Mouse (Mus musculus) hindbrain, postnatal 0 days (tissue): ENCODE data around the gene Ttbk1. TPM values are rescaled to one million over a fixed set of nuclear protein-coding genes. Genes with fewer than 3 reads are reported as not detected.

ENCODE experiments used
- ATAC-seq: fragments of 200-750 bp; cut with Nextera tagmentation; 2 replicates; pipeline ENCODE4 v1.8.0; 2017; ENCODE audit warnings: mild to moderate bottlenecking, moderate TSS enrichment, moderate library complexity
- DNase-seq: peaks from one replicate; pipeline ENCODE4 v3.0.0-alpha.2; 2015; ENCODE audit warnings: low spot score
- H3K27ac ChIP-seq: fragments of 300-500 bp; sonication (generic); 2 replicates; pipeline ENCODE4 v1.5.1; 2014; ENCODE audit warnings: mild to moderate bottlenecking
- H3K27me3 ChIP-seq: fragments of 300-500 bp; sonication (generic); 2 replicates; pipeline ENCODE4 v1.6.1; 2014; ENCODE audit warnings: low read length, mixed read lengths; ENCODE audit not compliant: insufficient read depth
- H3K36me3 ChIP-seq: fragments of 300-500 bp; sonication (generic); 2 replicates; pipeline ENCODE4 v1.6.1; 2014; ENCODE audit warnings: low read length, mixed read lengths; ENCODE audit not compliant: insufficient read depth
- H3K4me1 ChIP-seq: fragments of 300-500 bp; sonication (generic); 2 replicates; pipeline ENCODE4 v1.6.1; 2014; ENCODE audit warnings: antibody characterized with exemption, low read length, mixed read lengths; ENCODE audit not compliant: insufficient read depth
- H3K4me2 ChIP-seq: fragments of 300-500 bp; sonication (generic); 2 replicates; pipeline ENCODE4 v1.6.1; 2014; ENCODE audit warnings: low read depth, mild to moderate bottlenecking, low read length, moderate library complexity, mixed read lengths
- H3K4me3 ChIP-seq: fragments of 300-500 bp; sonication (generic); 2 replicates; pipeline ENCODE4 v1.5.1; 2014; ENCODE audit warnings: low read length
- H3K9ac ChIP-seq: fragments of 300-500 bp; sonication (generic); replicated peaks from 2 replicates; pipeline ENCODE4 v1.6.1; 2014; ENCODE audit warnings: mild to moderate bottlenecking, low read length, moderate library complexity, mixed read lengths
- H3K9me3 ChIP-seq: fragments of 300-500 bp; sonication (generic); 2 replicates; pipeline ENCODE4 v1.6.1; 2016; ENCODE audit warnings: low read length, mixed read lengths
- CTCF ChIP-seq: IDR thresholded peaks from 2 replicates; pipeline ENCODE4 v1.5.1; 2016; ENCODE audit warnings: antibody characterized with exemption, control low read depth, low read depth
- WGBS: fragments of 180-500 bp; shearing (Covaris S2); extraction: QIAGEN DNeasy Blood & Tissue Kit; methylation state at CpG from one replicate; pipeline ENCODE4 v1.1.7; 2014; 5-methylcytosine and 5-hydroxymethylcytosine counted together
- polyA plus RNA-seq: library from polyadenylated mRNA; unstranded; fragments of >200 nt; fragmentation: Nextera tagmentation; extraction: Ambion mirVana; gene quantifications from 2 replicates; pipeline ENCODE4 v1.2.1, GENCODE M21; 2015
- total RNA-seq: library from RNA; depleted of rRNA; stranded (reverse); fragments of >200 nt; gene quantifications from 2 replicates; pipeline ENCODE4 v1.2.3, GENCODE M21; 2014

Gene Ttbk1
- total and polyA plus RNA-seq, 2 experiments from 2014 or later, result 6.3 to 46.5 TPM

DNA sequence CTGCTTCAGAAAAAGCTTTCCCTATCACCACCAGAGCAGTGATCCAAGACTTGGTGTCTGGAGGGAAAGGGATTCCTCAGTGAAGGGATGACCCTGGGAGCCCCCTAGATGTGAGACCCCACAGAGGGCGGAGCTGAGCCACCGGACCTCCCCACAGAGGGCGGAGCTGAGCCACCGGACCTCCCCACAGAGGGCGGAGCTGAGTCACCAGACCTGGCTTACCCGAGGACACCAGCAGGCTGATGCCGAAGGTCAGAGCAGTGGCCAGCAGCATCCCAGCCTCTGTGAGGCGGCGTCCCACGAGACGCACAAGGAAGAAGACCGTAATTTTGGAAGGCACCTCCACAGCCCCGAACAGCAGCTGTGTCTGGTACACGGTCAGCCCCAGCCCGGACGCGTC is 53.8 kb downstream of the Ttbk1 start:
- Histone ChIP-seq H3K4me1 (no peaks in the 10 kb centered on the region), H3K27ac (no peak overlapping the region), H3K4me2 (peak overlapping the region; percentile 51), H3K9ac (no peak overlapping the region), H3K9me3 (no peaks in the 10 kb centered on the region), H3K4me3 (no peak overlapping the region), H3K36me3 (no peaks in the 10 kb centered on the region), H3K27me3 (no peaks in the 10 kb centered on the region)
- WGBS, result 6% methylated on average over 17 of the region's 17 CpGs
- peak; percentile 2; the same call in 1 of the 2 replicates for TF ChIP-seq CTCF
- DNase-seq, result no peak
- ATAC-seq, result peak; percentile 66; the same call in 1 of the 2 replicates

DNA sequence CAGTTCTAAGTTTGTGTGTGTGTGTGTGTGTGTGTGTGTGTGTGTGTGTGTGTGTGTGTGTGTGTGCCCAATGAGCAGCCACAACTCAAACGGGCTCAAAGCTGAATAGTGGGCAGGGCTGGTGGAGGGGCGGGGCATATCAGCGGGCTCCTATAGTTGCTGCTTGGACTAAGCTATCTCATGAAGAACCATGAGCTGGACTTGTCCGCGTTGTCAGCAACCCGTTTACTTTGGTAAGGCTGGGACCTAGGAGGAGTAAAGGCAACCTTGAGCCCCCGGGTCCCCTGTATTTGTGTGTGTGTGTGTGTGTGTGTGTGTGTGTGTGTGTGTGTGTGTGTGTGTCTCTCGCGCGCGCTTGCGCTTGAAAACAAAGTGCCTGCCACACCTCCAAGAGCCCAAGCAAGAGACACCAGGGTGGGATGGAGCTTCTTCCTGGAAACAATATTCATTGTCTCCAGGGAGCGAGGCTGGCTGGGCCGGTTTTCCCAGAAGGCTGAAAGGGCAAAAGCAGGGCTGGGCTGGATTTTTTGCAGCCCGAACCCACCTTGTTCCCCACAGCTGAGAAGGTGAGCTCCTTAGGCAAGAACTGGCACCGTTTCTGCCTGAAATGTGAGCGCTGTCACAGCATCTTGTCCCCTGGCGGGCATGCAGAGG is 58.6 kb downstream of the Ttbk1 start, which contains the start of gene Crip3:
Gene Crip3, plus strand, starts transcription at position 166 of the 654 bp plus-strand sequence.
- no peaks in the 10 kb centered on the region for H3K27me3 ChIP-seq
- H3K4me3 ChIP-seq, result no peak within 1 kb of the TSS
- no peak for TF ChIP-seq CTCF
- DNase-seq (no peak), ATAC-seq (no peak)
- H3K27ac ChIP-seq, result no peak within 1 kb of the TSS
- H3K9ac ChIP-seq, result no peak within 1 kb of the TSS
- H3K4me2 ChIP-seq, result peak within 1 kb of the TSS; percentile 25; the same call in 1 of the 2 replicates
- H3K36me3 ChIP-seq, result 0 out of 2 replicates have a peak, but pooled peaks cover 4% of the 10 kb centered on the region
- no peaks in the 10 kb centered on the region for H3K9me3 ChIP-seq
- no peaks in the 10 kb centered on the region for H3K4me1 ChIP-seq
- 11% methylated on average over 18 of the region's 18 CpGs for WGBS

- no peak for DNase-seq
- no peaks in the 10 kb centered on the region for H3K27me3 ChIP-seq
These were observed 61.0 kb downstream of the Ttbk1 start for GRCm38 (mm10) chr17:46426496-46426895.

GRCm38 (mm10) chr17:46419717-46420116 is 67.8 kb downstream of the Ttbk1 start:
- H3K4me2 ChIP-seq, result no peak overlapping the region
- no peaks in the 10 kb centered on the region for H3K9me3 ChIP-seq
- no peaks in the 10 kb centered on the region for H3K27me3 ChIP-seq
- H3K27ac ChIP-seq, result no peak overlapping the region
- no peak overlapping the region for H3K4me3 ChIP-seq
- TF ChIP-seq CTCF, result 0 out of 2 replicates have a peak, but pooled peaks have one; percentile 6
- peaks cover 5% of the 10 kb centered on the region; the same call in 1 of the 2 replicates for H3K36me3 ChIP-seq
- no peak overlapping the region for H3K9ac ChIP-seq
- ATAC-seq, result no peak
- DNase-seq, result no peak
- no peaks in the 10 kb centered on the region for H3K4me1 ChIP-seq

More at GRCm38 (mm10) chr17:46426496-46426895, 61.0 kb downstream of the Ttbk1 start:
- Histone ChIP-seq H3K4me3 (no peak overlapping the region), H3K36me3 (0 out of 2 replicates have a peak, but pooled peaks cover 4% of the 10 kb centered on the region), H3K9me3 (no peaks in the 10 kb centered on the region), H3K27ac (no peak overlapping the region), H3K4me2 (no peak overlapping the region), H3K9ac (no peak overlapping the region), H3K4me1 (no peaks in the 10 kb centered on the region)
- TF ChIP-seq CTCF, result no peak
- ATAC-seq, result no peak

DNA sequence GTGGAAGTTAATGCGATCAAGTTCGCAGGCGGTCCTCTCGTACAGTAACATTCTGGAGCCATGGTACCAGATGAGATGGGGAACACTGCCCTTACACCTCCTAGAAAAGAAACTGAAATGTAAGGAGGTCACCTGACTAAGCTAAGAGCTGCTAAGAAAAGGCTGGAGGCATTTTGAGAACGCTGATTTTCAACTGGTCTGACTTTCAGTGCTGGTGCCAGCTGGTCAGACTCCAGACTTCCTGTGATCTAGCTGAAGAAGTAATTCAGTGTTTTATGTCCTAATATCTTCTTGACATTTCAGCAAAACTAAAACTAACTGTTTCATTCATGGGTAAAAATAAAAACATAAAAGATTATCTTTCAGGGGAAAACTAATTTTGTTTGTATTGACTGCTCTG is 68.8 kb downstream of the Ttbk1 start:
- WGBS, result 61% methylated on average over 5 of the region's 5 CpGs
- TF ChIP-seq CTCF, result no peak

GRCm38 (mm10) chr17:46408478-46408877 is 79.0 kb downstream of the Ttbk1 start:
- Histone ChIP-seq H3K4me2 (no peak overlapping the region), H3K4me1 (no peaks in the 10 kb centered on the region), H3K9ac (no peak overlapping the region), H3K27me3 (no peaks in the 10 kb centered on the region), H3K27ac (no peak overlapping the region), H3K36me3 (peaks cover 45% of the 10 kb centered on the region), H3K4me3 (no peak overlapping the region), H3K9me3 (no peaks in the 10 kb centered on the region)
- WGBS, result 19% methylated on average over 3 of the region's 3 CpGs
- peak; percentile 54 for TF ChIP-seq CTCF
- peak; percentile 55 for DNase-seq
- ATAC-seq, result no peak

More for the DNA sequence above, 68.8 kb downstream of the Ttbk1 start:
- H3K4me2 ChIP-seq, result no peak overlapping the region
- no peaks in the 10 kb centered on the region for H3K9me3 ChIP-seq
- H3K9ac ChIP-seq, result no peak overlapping the region
- H3K4me1 ChIP-seq, result no peaks in the 10 kb centered on the region
- no peaks in the 10 kb centered on the region for H3K27me3 ChIP-seq
- H3K4me3 ChIP-seq, result no peak overlapping the region
- DNase-seq (peak; percentile 23), ATAC-seq (no peak)
- H3K36me3 ChIP-seq, result peaks cover 11% of the 10 kb centered on the region
- no peak overlapping the region for H3K27ac ChIP-seq

DNA sequence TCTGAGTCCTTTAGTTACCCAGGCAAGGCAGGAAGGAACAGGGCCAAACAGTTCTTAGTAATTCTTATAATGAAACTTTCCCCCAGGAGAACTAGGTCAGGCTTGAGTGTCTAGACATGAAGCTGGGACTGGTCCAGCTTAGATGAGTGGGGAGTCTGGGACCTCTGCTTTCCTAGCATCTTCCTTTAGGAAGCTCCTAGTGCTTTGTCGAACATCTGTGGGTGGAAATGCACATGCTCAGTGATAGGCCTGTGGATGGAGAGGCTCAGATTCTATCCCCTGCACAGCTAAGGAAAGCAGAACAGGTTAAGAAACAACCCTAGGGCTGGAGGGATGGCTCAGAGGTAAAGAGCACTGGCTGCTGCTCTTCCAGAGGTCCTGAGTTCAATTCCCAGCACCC is 92.8 kb downstream of the Ttbk1 start:
- no peaks in the 10 kb centered on the region for H3K27me3 ChIP-seq
- ATAC-seq (no peak), DNase-seq (no peak)
- no peaks in the 10 kb centered on the region for H3K9me3 ChIP-seq
- H3K36me3 ChIP-seq, result peaks cover 26% of the 10 kb centered on the region
- no peak overlapping the region for H3K9ac ChIP-seq
- no peaks in the 10 kb centered on the region for H3K4me1 ChIP-seq
- no peak for TF ChIP-seq CTCF
- no peak overlapping the region for H3K4me3 ChIP-seq
- H3K4me2 ChIP-seq, result no peak overlapping the region
- 83% methylated on average over 1 of the region's 1 CpGs for WGBS
- no peak overlapping the region for H3K27ac ChIP-seq
